Mouse (Mus musculus): ENCODE measurements around the gene Sipa1l1. TPM values are rescaled to one million over a fixed set of nuclear protein-coding genes. Genes with fewer than 3 reads are reported as not detected.

The Sipa1l1 gene
- polyA plus RNA-seq, 1 experiment, result 12.0 TPM

- Histone ChIP-seq H3K4me1 (peaks cover 71% of the 10 kb centered on the region), H3K27me3 (replicated peaks) (no peaks in the 10 kb centered on the region), H3K9me3 (no peaks in the 10 kb centered on the region), H3K4me3 (replicated peaks) (no peak overlapping the region), H3K36me3 (replicated peaks; ENCODE audit: low read length) (peaks cover 23% of the 10 kb centered on the region)
- TF ChIP-seq FLI1 (IDR thresholded peaks at IDR 0.05; ENCODE audit: low read length) (no peak), GATA1 (IDR thresholded peaks at IDR 0.05; ENCODE audit: borderline replicate concordance, low read length) (no peak)
Observed at GRCm38 (mm10) chr12:82256012-82256411, 86.9 kb downstream of the Sipa1l1 start.

GRCm38 (mm10) chr12:82256921-82257500 is 87.9 kb downstream of the Sipa1l1 start:
- H3K9me3 ChIP-seq, result no peaks in the 10 kb centered on the region
- TF ChIP-seq GATA1 (IDR thresholded peaks at IDR 0.05; ENCODE audit: borderline replicate concordance, low read length), result no peak
- no peak for TF ChIP-seq FLI1 (IDR thresholded peaks at IDR 0.05; ENCODE audit: low read length)
- no peaks in the 10 kb centered on the region for H3K27me3 ChIP-seq (replicated peaks)
- H3K36me3 ChIP-seq (replicated peaks; ENCODE audit: low read length), result peaks cover 24% of the 10 kb centered on the region
- peaks cover 71% of the 10 kb centered on the region for H3K4me1 ChIP-seq
- H3K4me3 ChIP-seq (replicated peaks), result no peak overlapping the region

- no peak for TF ChIP-seq GATA1 (IDR thresholded peaks at IDR 0.05; ENCODE audit: borderline replicate concordance, low read length)
- TF ChIP-seq FLI1 (IDR thresholded peaks at IDR 0.05; ENCODE audit: low read length), result no peak
- Histone ChIP-seq H3K4me3 (replicated peaks) (no peak overlapping the region), H3K9me3 (no peaks in the 10 kb centered on the region), H3K4me1 (peaks cover 76% of the 10 kb centered on the region), H3K36me3 (replicated peaks; ENCODE audit: low read length) (peaks cover 29% of the 10 kb centered on the region), H3K27me3 (replicated peaks) (no peaks in the 10 kb centered on the region)
Observed at GRCm38 (mm10) chr12:82257994-82258785, 89.1 kb downstream of the Sipa1l1 start.

- H3K36me3 ChIP-seq (replicated peaks; ENCODE audit: low read length), result peaks cover 22% of the 10 kb centered on the region
- no peaks in the 10 kb centered on the region for H3K9me3 ChIP-seq
- peaks cover 87% of the 10 kb centered on the region for H3K4me1 ChIP-seq
Observed at GRCm38 (mm10) chr12:82263443-82263842, 94.3 kb downstream of the Sipa1l1 start.

GRCm38 (mm10) chr12:82264083-82264851 is 95.1 kb downstream of the Sipa1l1 start:
- TF ChIP-seq GATA1 (IDR thresholded peaks at IDR 0.05; ENCODE audit: borderline replicate concordance, low read length) (no peak), FLI1 (IDR thresholded peaks at IDR 0.05; ENCODE audit: low read length) (no peak)
- peaks cover 90% of the 10 kb centered on the region for H3K4me1 ChIP-seq
- H3K4me3 ChIP-seq (replicated peaks), result no peak overlapping the region
- no peaks in the 10 kb centered on the region for H3K27me3 ChIP-seq (replicated peaks)
- H3K36me3 ChIP-seq (replicated peaks; ENCODE audit: low read length), result peaks cover 22% of the 10 kb centered on the region
- no peaks in the 10 kb centered on the region for H3K9me3 ChIP-seq

More at GRCm38 (mm10) chr12:82263443-82263842, 94.3 kb downstream of the Sipa1l1 start:
- no peaks in the 10 kb centered on the region for H3K27me3 ChIP-seq (replicated peaks)
- no peak overlapping the region for H3K4me3 ChIP-seq (replicated peaks)
- no peak for TF ChIP-seq FLI1 (IDR thresholded peaks at IDR 0.05; ENCODE audit: low read length)
- TF ChIP-seq GATA1 (IDR thresholded peaks at IDR 0.05; ENCODE audit: borderline replicate concordance, low read length), result no peak

- Histone ChIP-seq H3K36me3 (replicated peaks; ENCODE audit: low read length) (peaks cover 16% of the 10 kb centered on the region), H3K4me3 (replicated peaks) (no peak overlapping the region), H3K4me1 (peaks cover 76% of the 10 kb centered on the region), H3K27me3 (replicated peaks) (no peaks in the 10 kb centered on the region), H3K9me3 (no peaks in the 10 kb centered on the region)
- TF ChIP-seq GATA1 (IDR thresholded peaks at IDR 0.05; ENCODE audit: borderline replicate concordance, low read length) (no peak), FLI1 (IDR thresholded peaks at IDR 0.05; ENCODE audit: low read length) (no peak)
Observed at GRCm38 (mm10) chr12:82265335-82266274, 96.5 kb downstream of the Sipa1l1 start.

- TF ChIP-seq GATA1 (IDR thresholded peaks at IDR 0.05; ENCODE audit: borderline replicate concordance, low read length) (no peak), FLI1 (IDR thresholded peaks at IDR 0.05; ENCODE audit: low read length) (no peak)
- Histone ChIP-seq H3K36me3 (replicated peaks; ENCODE audit: low read length) (peaks cover 6% of the 10 kb centered on the region), H3K9me3 (no peaks in the 10 kb centered on the region), H3K4me1 (peaks cover 70% of the 10 kb centered on the region), H3K4me3 (replicated peaks) (no peak overlapping the region), H3K27me3 (replicated peaks) (no peaks in the 10 kb centered on the region)
Observed at GRCm38 (mm10) chr12:82271447-82271846, 102.3 kb downstream of the Sipa1l1 start.

- Histone ChIP-seq H3K36me3 (replicated peaks; ENCODE audit: low read length) (peaks cover 11% of the 10 kb centered on the region), H3K4me1 (peaks cover 63% of the 10 kb centered on the region), H3K9me3 (no peaks in the 10 kb centered on the region), H3K27me3 (replicated peaks) (no peaks in the 10 kb centered on the region), H3K4me3 (replicated peaks) (no peak overlapping the region)
- TF ChIP-seq FLI1 (IDR thresholded peaks at IDR 0.05; ENCODE audit: low read length), result no peak
- no peak for TF ChIP-seq GATA1 (IDR thresholded peaks at IDR 0.05; ENCODE audit: borderline replicate concordance, low read length)
Observed at GRCm38 (mm10) chr12:82273503-82273902, 104.4 kb downstream of the Sipa1l1 start.

- no peaks in the 10 kb centered on the region for H3K27me3 ChIP-seq (replicated peaks)
- H3K4me1 ChIP-seq, result peaks cover 66% of the 10 kb centered on the region
- H3K4me3 ChIP-seq (replicated peaks), result no peak overlapping the region
- peaks cover 13% of the 10 kb centered on the region for H3K36me3 ChIP-seq (replicated peaks; ENCODE audit: low read length)
- TF ChIP-seq FLI1 (IDR thresholded peaks at IDR 0.05; ENCODE audit: low read length), result no peak
- TF ChIP-seq GATA1 (IDR thresholded peaks at IDR 0.05; ENCODE audit: borderline replicate concordance, low read length), result no peak
- H3K9me3 ChIP-seq, result no peaks in the 10 kb centered on the region
Observed at GRCm38 (mm10) chr12:82274576-82274975, 105.5 kb downstream of the Sipa1l1 start.
